Mouse (Mus musculus) ES-Bruce4 (cell line): ENCODE measurements at regions not wholly inside any gene's neighbourhood (a gene's known extent, or its start where the extent isn't known, plus 50 kb on each side); places are given as distances from the start of the nearest gene placed in this dataset.

Experiments
- H3K27ac ChIP-seq: 2 replicates; pipeline ENCODE4 v1.5.1; 2012; ENCODE audit warnings: low read length, inconsistent platforms; ENCODE audit not compliant: insufficient read depth
- H3K27me3 ChIP-seq: 2 replicates; pipeline ENCODE4 v1.6.1; 2012; ENCODE audit warnings: mild to moderate bottlenecking, low read length, inconsistent platforms; ENCODE audit not compliant: control insufficient read depth, poor library complexity, insufficient read depth, severe bottlenecking
- H3K36me3 ChIP-seq: 2 replicates; pipeline ENCODE4 v1.6.1; 2012; ENCODE audit warnings: inconsistent platforms, mild to moderate bottlenecking, low read length, moderate library complexity; ENCODE audit not compliant: control insufficient read depth, poor library complexity, insufficient read depth, severe bottlenecking
- H3K4me1 ChIP-seq: one replicate; pipeline ENCODE4 v1.8.1; 2011; ENCODE audit warnings: low read length; ENCODE audit not compliant: control insufficient read depth, insufficient read depth
- H3K4me3 ChIP-seq: 2 replicates; pipeline ENCODE4 v1.5.1; 2011; ENCODE audit warnings: low read depth, mild to moderate bottlenecking, low read length
- H3K9ac ChIP-seq: 2 replicates; pipeline ENCODE4 v1.6.1; 2012; ENCODE audit warnings: low read depth, mild to moderate bottlenecking, inconsistent platforms; ENCODE audit not compliant: poor library complexity, severe bottlenecking
- H3K9me3 ChIP-seq: replicated peaks from 2 replicates; pipeline ENCODE4 v1.6.1; 2012; ENCODE audit warnings: mild to moderate bottlenecking, low read length, inconsistent platforms; ENCODE audit not compliant: control insufficient read depth, poor library complexity, insufficient read depth, severe bottlenecking
- CTCF ChIP-seq: IDR thresholded peaks from one replicate; pipeline ENCODE4 v1.8.1; 2011; ENCODE audit warnings: low read depth, low read length
- EP300 ChIP-seq: IDR thresholded peaks from 2 replicates; pipeline ENCODE4 v1.6.1; 2011; ENCODE audit warnings: low read depth, low read length; ENCODE audit not compliant: insufficient read depth
- POLR2A ChIP-seq: IDR thresholded peaks from one replicate; pipeline ENCODE4 v1.8.1; 2011; ENCODE audit warnings: low read length; ENCODE audit not compliant: insufficient read depth

- Histone ChIP-seq H3K27me3 (no peaks in the 10 kb centered on the region), H3K27ac (no peak overlapping the region), H3K9ac (no peak overlapping the region), H3K36me3 (no peaks in the 10 kb centered on the region), H3K4me1 (no peaks in the 10 kb centered on the region), H3K9me3 (no peaks in the 10 kb centered on the region), H3K4me3 (no peak overlapping the region)
- TF ChIP-seq CTCF: no peak
- no peak for TF ChIP-seq POLR2A
- TF ChIP-seq EP300: no peak
Observed at GRCm38 (mm10) chr3:127985165-127985564, 89.0 kb upstream of the Fam241a start.

- no peaks in the 10 kb centered on the region for H3K4me1 ChIP-seq
- no peaks in the 10 kb centered on the region for H3K27me3 ChIP-seq
- H3K27ac ChIP-seq: no peak overlapping the region
- H3K4me3 ChIP-seq: no peak overlapping the region
- no peak overlapping the region for H3K9ac ChIP-seq
- H3K9me3 ChIP-seq: no peaks in the 10 kb centered on the region
- TF ChIP-seq EP300: no peak
- TF ChIP-seq CTCF: no peak
- no peaks in the 10 kb centered on the region for H3K36me3 ChIP-seq
Observed at GRCm38 (mm10) chr3:127977240-127977639, 81.1 kb upstream of the Fam241a start.

- Histone ChIP-seq H3K4me3 (no peak overlapping the region), H3K9me3 (no peaks in the 10 kb centered on the region), H3K36me3 (no peaks in the 10 kb centered on the region), H3K27me3 (no peaks in the 10 kb centered on the region), H3K9ac (no peak overlapping the region), H3K27ac (no peak overlapping the region), H3K4me1 (no peaks in the 10 kb centered on the region)
- TF ChIP-seq CTCF: peak; percentile 77
- no peak for TF ChIP-seq EP300
- TF ChIP-seq POLR2A: no peak
Observed at GRCm38 (mm10) chr3:127970891-127971290, 74.8 kb upstream of the Fam241a start.

- H3K4me1 ChIP-seq: no peaks in the 10 kb centered on the region
- no peaks in the 10 kb centered on the region for H3K9me3 ChIP-seq
- no peak for TF ChIP-seq CTCF
- TF ChIP-seq POLR2A: no peak
- no peaks in the 10 kb centered on the region for H3K36me3 ChIP-seq
- H3K27me3 ChIP-seq: no peaks in the 10 kb centered on the region
- no peak overlapping the region for H3K9ac ChIP-seq
- no peak overlapping the region for H3K27ac ChIP-seq
- H3K4me3 ChIP-seq: no peak overlapping the region
Observed at GRCm38 (mm10) chr3:127967170-127967569, 71.0 kb upstream of the Fam241a start.

GRCm38 (mm10) chr3:127966214-127966613 lies 70.1 kb upstream of the Fam241a start:
- Histone ChIP-seq H3K27ac (no peak overlapping the region), H3K36me3 (no peaks in the 10 kb centered on the region), H3K9me3 (no peaks in the 10 kb centered on the region), H3K27me3 (no peaks in the 10 kb centered on the region), H3K4me3 (no peak overlapping the region), H3K9ac (no peak overlapping the region), H3K4me1 (no peaks in the 10 kb centered on the region)
- TF ChIP-seq EP300 (no peak), POLR2A (no peak), CTCF (no peak)

GRCm38 (mm10) chr3:127958919-127959684 lies 63.0 kb upstream of the Fam241a start:
- Histone ChIP-seq H3K4me3 (no peak overlapping the region), H3K9ac (no peak overlapping the region), H3K36me3 (no peaks in the 10 kb centered on the region), H3K27ac (no peak overlapping the region), H3K9me3 (no peaks in the 10 kb centered on the region), H3K27me3 (no peaks in the 10 kb centered on the region; the same call in 1 of the 2 replicates), H3K4me1 (no peaks in the 10 kb centered on the region)
- no peak for TF ChIP-seq POLR2A
